Mouse (Mus musculus): ENCODE results near the gene Taf10. TPM values are rescaled to one million over a fixed set of nuclear protein-coding genes. Genes with fewer than 3 reads are reported as not detected.

Taf10 gene
- polyA plus RNA-seq, 1 experiment from 2014 or later, result 140 TPM

DNA sequence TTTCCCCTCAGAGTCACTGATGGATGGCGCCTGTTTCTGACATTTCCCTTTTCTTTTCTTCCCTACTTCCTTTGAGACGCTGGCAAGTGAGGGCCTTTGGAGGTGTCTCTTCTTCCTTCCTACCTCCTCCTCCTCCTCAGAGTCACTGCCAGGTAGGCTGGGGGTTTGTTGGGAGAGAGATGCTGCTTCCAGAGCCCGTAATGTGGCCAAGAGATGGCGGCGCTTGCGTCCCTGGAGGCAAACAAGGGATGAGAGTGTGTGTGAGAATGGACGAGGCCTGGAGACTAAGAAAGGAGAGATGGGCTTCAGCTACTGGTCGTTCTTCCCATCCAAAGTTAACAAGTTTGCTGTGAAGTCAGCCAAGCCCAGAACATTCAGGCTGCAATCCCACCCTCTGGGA, 9.3 kb downstream of the Taf10 start:
- Histone ChIP-seq H3K4me1 (replicated peaks; ENCODE audit: control insufficient read depth, insufficient read depth, low read length) (peaks cover 15% of the 10 kb centered on the region), H3K4me2 (replicated peaks) (peak overlapping the region; percentile 90; the same call in 1 of the 2 replicates), H3K4me3 (replicated peaks; ENCODE audit: low read length) (no peak overlapping the region), H3K9ac (no peak overlapping the region), H3K36me3 (replicated peaks; ENCODE audit: control insufficient read depth, insufficient read depth) (peaks cover 55% of the 10 kb centered on the region), H3K27me3 (ENCODE audit: control insufficient read depth, insufficient read depth, low read length) (no peaks in the 10 kb centered on the region), H3K9me3 (ENCODE audit: control insufficient read depth, low read length) (no peaks in the 10 kb centered on the region), H3K27ac (no peak overlapping the region)
- 86% methylated on average over 8 of the region's 8 CpGs for WGBS
- DNase-seq (ENCODE audit: low spot score) (no peak), ATAC-seq (ENCODE audit: low FRiP score) (no peak)

DNA sequence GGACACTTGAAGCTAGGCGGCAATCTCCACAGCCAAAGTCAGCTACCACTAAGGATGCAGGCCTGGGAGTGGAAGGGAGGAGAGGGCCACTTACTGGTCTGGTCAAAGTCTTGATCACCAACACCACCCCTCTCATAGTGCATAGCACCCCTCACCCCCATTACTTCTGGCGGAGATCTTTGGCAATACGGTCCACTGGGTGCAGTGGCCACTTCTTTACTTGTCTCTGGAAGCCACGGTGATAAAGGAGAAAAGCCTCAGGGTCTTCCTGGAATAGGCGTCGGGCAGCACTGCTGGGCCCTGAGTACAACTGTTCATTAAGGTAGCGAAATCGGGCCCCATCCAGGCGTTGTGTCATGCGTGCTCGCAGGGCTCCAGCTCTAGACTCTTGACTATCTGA, 10.3 kb downstream of the Taf10 start:
- H3K9ac ChIP-seq, result no peak overlapping the region

DNA sequence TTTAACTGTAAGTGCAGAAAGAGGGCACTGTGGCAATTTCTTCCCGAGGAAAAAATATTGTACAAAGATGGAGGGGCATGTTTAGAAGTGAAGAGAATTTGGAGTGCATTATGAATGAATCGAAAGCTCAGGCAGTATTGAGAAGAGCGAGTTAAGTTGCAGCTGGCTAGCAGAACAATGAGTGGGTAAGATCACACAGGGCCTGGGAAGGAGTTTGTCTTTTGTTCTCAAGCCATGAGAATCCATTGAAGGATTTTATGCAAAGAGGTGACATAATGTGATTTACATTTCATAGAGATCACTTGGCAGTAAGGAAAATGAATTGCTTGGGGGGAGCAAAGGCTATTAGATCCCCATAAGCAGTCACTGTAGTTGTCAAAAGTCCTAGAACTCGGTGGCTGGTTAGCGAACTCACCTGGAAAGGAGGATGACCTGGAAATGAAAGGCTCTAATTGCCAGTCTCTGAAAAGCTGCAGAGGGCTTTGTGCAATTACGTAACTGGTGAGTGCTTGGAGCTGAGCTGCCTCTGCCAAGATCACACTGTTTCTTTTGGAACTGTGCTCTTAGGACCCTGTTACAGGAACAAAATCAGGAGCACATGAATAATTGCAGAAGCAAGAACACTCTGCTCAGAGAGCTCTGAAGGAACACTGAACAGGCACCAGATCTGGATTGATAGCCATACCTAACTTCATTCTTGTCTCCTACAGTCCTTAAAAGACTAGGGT, 15.3 kb downstream of the Taf10 start:
- no peak for DNase-seq (ENCODE audit: low spot score)
- no peak overlapping the region for H3K4me3 ChIP-seq (replicated peaks; ENCODE audit: low read length)
- H3K27ac ChIP-seq, result no peak overlapping the region
- 39% methylated on average over 6 of the region's 6 CpGs for WGBS
- H3K9me3 ChIP-seq (ENCODE audit: control insufficient read depth, low read length), result no peaks in the 10 kb centered on the region
- H3K27me3 ChIP-seq (ENCODE audit: control insufficient read depth, insufficient read depth, low read length), result no peaks in the 10 kb centered on the region
- H3K36me3 ChIP-seq (replicated peaks; ENCODE audit: control insufficient read depth, insufficient read depth), result peaks cover 48% of the 10 kb centered on the region
- ATAC-seq (ENCODE audit: low FRiP score), result no peak
- no peak overlapping the region for H3K9ac ChIP-seq
- H3K4me1 ChIP-seq (replicated peaks; ENCODE audit: control insufficient read depth, insufficient read depth, low read length), result no peaks in the 10 kb centered on the region
- no peak overlapping the region for H3K4me2 ChIP-seq (replicated peaks)

More for the DNA sequence above, 10.3 kb downstream of the Taf10 start:
- ATAC-seq (ENCODE audit: low FRiP score), result no peak
- Histone ChIP-seq H3K4me3 (replicated peaks; ENCODE audit: low read length) (no peak overlapping the region), H3K36me3 (replicated peaks; ENCODE audit: control insufficient read depth, insufficient read depth) (peaks cover 57% of the 10 kb centered on the region), H3K4me2 (replicated peaks) (no peak overlapping the region), H3K27me3 (ENCODE audit: control insufficient read depth, insufficient read depth, low read length) (no peaks in the 10 kb centered on the region), H3K27ac (no peak overlapping the region), H3K9me3 (ENCODE audit: control insufficient read depth, low read length) (no peaks in the 10 kb centered on the region), H3K4me1 (replicated peaks; ENCODE audit: control insufficient read depth, insufficient read depth, low read length) (peaks cover 12% of the 10 kb centered on the region)
- WGBS, result 96% methylated on average over 11 of the region's 11 CpGs
- no peak for DNase-seq (ENCODE audit: low spot score)

DNA sequence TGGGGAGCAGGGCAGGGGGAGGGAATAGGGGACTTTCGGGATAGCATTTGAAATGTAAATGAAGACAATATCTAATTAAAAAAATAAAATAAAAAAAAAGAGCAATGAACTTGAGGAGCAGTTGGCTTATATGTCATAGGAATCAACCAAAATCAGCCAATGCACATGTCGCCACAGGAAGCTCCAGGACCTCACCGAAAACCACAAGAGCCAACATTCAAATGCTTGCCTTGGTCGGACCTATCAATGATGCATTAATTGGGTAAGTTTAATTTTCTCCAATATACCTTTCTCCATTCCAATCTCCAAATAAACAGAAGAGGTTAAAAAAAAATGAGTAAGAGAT, 17.2 kb downstream of the Taf10 start:
- Histone ChIP-seq H3K9ac (no peak overlapping the region), H3K4me2 (replicated peaks) (no peak overlapping the region), H3K9me3 (ENCODE audit: control insufficient read depth, low read length) (no peaks in the 10 kb centered on the region), H3K36me3 (replicated peaks; ENCODE audit: control insufficient read depth, insufficient read depth) (peaks cover 28% of the 10 kb centered on the region), H3K27me3 (ENCODE audit: control insufficient read depth, insufficient read depth, low read length) (no peaks in the 10 kb centered on the region), H3K4me3 (replicated peaks; ENCODE audit: low read length) (no peak overlapping the region), H3K27ac (no peak overlapping the region), H3K4me1 (replicated peaks; ENCODE audit: control insufficient read depth, insufficient read depth, low read length) (no peaks in the 10 kb centered on the region)
- ATAC-seq (ENCODE audit: low FRiP score) (no peak), DNase-seq (ENCODE audit: low spot score) (no peak)
- WGBS, result 94% methylated on average over 4 of the region's 4 CpGs

DNA sequence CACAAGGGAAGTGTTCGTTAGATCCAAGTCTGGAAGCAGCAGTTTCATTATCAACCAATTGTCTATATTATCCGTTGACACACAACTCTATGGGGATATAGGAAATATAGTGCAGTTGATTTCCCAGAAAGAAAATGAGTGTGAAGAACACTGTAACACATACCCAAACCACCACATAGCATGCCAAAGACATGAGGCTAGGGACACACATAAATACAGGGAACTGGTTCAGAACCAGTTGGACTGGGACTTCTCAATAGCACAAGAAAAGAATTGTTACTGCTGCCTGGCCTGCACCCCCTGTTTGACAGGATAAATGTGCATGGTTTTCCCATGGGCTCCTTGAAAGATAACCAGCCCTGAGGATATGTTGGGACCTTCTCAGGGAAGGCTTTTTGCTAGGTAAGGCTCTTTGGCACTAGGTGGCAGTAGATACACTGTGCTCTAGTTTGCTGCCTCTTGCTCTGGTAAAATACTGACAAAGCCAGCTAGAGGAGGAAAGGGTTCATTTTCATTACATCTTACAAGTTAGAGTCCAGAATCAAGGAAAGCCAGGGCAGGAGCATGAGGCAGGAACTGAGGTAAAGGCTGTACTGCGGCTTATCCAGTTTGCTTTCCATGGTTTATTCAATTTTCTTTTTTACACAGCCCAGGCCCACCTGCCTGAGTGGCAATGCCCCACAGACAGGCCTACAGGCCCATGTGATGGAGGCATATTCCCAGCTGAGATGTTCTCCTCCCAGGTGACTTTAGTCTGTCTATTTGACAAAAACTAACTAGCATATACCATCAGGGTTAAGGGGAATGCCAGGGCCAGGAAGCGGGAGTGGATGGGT, 17.8 kb downstream of the Taf10 start:
- 90% methylated on average over 4 of the region's 4 CpGs for WGBS
- Histone ChIP-seq H3K9me3 (ENCODE audit: control insufficient read depth, low read length) (no peaks in the 10 kb centered on the region), H3K9ac (no peak overlapping the region), H3K4me1 (replicated peaks; ENCODE audit: control insufficient read depth, insufficient read depth, low read length) (no peaks in the 10 kb centered on the region), H3K36me3 (replicated peaks; ENCODE audit: control insufficient read depth, insufficient read depth) (peaks cover 23% of the 10 kb centered on the region), H3K27ac (no peak overlapping the region), H3K4me2 (replicated peaks) (no peak overlapping the region), H3K27me3 (ENCODE audit: control insufficient read depth, insufficient read depth, low read length) (no peaks in the 10 kb centered on the region), H3K4me3 (replicated peaks; ENCODE audit: low read length) (no peak overlapping the region)
- peak; percentile 79 for DNase-seq (ENCODE audit: low spot score)
- peak; percentile 85 for ATAC-seq (ENCODE audit: low FRiP score)

DNA sequence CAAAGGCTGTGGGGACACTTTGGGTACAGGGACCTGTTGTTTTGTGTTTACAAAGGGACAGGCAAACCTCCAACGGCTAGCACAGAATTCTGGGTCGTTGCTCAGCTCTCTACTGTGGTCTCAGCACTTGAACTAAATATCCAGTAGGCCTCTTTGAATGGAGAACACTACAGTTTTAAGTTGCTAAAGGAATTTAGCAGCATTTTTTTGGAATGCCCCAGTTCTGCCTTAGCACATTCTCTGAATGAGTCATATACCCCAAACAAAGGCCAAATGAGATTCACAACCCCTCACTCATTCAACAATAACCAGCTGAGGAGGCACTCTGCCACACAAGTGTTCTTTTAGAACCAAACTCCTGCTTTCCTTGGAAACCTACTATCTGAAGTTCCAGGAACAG, 22.2 kb downstream of the Taf10 start:
- Histone ChIP-seq H3K4me3 (replicated peaks; ENCODE audit: low read length) (no peak overlapping the region), H3K4me1 (replicated peaks; ENCODE audit: control insufficient read depth, insufficient read depth, low read length) (no peaks in the 10 kb centered on the region), H3K36me3 (replicated peaks; ENCODE audit: control insufficient read depth, insufficient read depth) (no peaks in the 10 kb centered on the region), H3K9me3 (ENCODE audit: control insufficient read depth, low read length) (no peaks in the 10 kb centered on the region), H3K4me2 (replicated peaks) (no peak overlapping the region), H3K9ac (no peak overlapping the region), H3K27me3 (ENCODE audit: control insufficient read depth, insufficient read depth, low read length) (no peaks in the 10 kb centered on the region), H3K27ac (no peak overlapping the region)
- WGBS, result 72% methylated on average over 2 of the region's 2 CpGs
- DNase-seq (ENCODE audit: low spot score), result no peak
- ATAC-seq (ENCODE audit: low FRiP score), result no peak

DNA sequence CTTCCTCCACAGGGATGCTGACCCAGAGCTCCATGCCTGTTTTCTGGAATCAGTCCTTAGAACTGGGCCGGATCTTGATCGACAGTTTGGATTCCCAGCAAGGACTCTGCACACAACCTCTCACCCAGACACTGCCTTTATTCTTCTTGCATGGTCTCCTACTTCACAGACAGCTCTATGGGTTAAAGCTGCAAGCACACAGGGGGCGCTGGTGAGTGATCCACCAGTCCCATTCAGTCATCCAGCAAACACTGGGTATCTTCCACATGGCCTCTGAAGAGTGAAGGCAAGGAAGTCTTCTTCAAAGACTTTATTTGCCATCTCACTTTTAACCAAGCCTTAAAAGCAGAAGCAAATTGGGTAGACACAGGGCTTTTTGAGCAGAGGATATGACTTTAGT, 28.8 kb downstream of the Taf10 start:
- Histone ChIP-seq H3K4me3 (replicated peaks; ENCODE audit: low read length) (no peak overlapping the region), H3K27me3 (ENCODE audit: control insufficient read depth, insufficient read depth, low read length) (no peaks in the 10 kb centered on the region), H3K4me2 (replicated peaks) (no peak overlapping the region), H3K4me1 (replicated peaks; ENCODE audit: control insufficient read depth, insufficient read depth, low read length) (no peaks in the 10 kb centered on the region), H3K9ac (no peak overlapping the region), H3K27ac (no peak overlapping the region), H3K36me3 (replicated peaks; ENCODE audit: control insufficient read depth, insufficient read depth) (no peaks in the 10 kb centered on the region), H3K9me3 (ENCODE audit: control insufficient read depth, low read length) (no peaks in the 10 kb centered on the region)
- ATAC-seq (ENCODE audit: low FRiP score) (no peak), DNase-seq (ENCODE audit: low spot score) (no peak)
- WGBS, result 64% methylated on average over 3 of the region's 3 CpGs

DNA sequence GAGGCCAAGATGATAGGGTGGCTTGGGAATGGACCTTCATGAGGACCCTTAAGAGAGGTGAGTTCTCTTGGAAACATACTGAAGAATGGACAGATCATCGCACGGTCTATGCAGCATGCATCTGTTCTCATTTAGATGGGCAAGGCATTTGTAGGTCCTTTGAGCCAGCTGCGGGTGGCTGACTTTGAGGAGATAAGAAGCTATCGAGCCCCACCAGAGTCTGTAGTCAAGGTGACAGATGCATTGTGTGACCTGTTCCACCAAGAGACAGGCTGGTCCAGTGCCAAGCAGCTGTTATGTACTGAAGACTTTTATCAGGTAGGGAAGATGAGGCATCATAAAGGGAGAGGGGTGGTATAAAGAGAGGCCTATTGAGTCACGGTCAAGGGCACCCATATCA, 35.4 kb downstream of the Taf10 start:
- H3K9ac ChIP-seq, result no peak overlapping the region
- no peaks in the 10 kb centered on the region for H3K27me3 ChIP-seq (ENCODE audit: control insufficient read depth, insufficient read depth, low read length)
- no peaks in the 10 kb centered on the region for H3K36me3 ChIP-seq (replicated peaks; ENCODE audit: control insufficient read depth, insufficient read depth)
- no peak overlapping the region for H3K4me3 ChIP-seq (replicated peaks; ENCODE audit: low read length)
- ATAC-seq (ENCODE audit: low FRiP score) (no peak), DNase-seq (ENCODE audit: low spot score) (no peak)
- H3K4me1 ChIP-seq (replicated peaks; ENCODE audit: control insufficient read depth, insufficient read depth, low read length), result no peaks in the 10 kb centered on the region
- no peak overlapping the region for H3K4me2 ChIP-seq (replicated peaks)
- no peaks in the 10 kb centered on the region for H3K9me3 ChIP-seq (ENCODE audit: control insufficient read depth, low read length)
- H3K27ac ChIP-seq, result no peak overlapping the region
- WGBS, result 92% methylated on average over 5 of the region's 5 CpGs

DNA sequence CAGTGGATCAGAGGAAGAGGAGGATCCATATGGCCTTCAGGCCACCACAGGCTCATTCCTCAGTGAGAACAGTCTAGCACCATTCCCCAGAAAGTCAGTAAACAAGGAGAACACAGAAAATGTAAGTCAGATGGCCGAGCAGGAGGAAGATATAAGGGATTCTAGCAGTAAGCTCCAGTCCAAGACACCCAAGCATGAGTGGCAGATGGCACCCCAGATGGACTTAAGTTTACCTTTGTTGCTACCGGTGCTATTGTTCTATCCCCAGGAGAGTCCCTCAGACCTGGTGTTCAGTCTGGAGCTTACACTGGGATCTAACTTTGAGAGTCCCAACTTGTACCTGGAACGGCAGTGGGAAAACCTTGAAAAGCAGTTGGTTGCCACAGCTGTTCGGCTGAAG, 40.3 kb downstream of the Taf10 start:
- Histone ChIP-seq H3K9me3 (ENCODE audit: control insufficient read depth, low read length) (no peaks in the 10 kb centered on the region), H3K4me1 (replicated peaks; ENCODE audit: control insufficient read depth, insufficient read depth, low read length) (no peaks in the 10 kb centered on the region), H3K36me3 (replicated peaks; ENCODE audit: control insufficient read depth, insufficient read depth) (no peaks in the 10 kb centered on the region), H3K27ac (no peak overlapping the region), H3K27me3 (ENCODE audit: control insufficient read depth, insufficient read depth, low read length) (no peaks in the 10 kb centered on the region), H3K4me2 (replicated peaks) (no peak overlapping the region), H3K4me3 (replicated peaks; ENCODE audit: low read length) (no peak overlapping the region), H3K9ac (no peak overlapping the region)
- ATAC-seq (ENCODE audit: low FRiP score), result no peak
- DNase-seq (ENCODE audit: low spot score), result no peak
- 88% methylated on average over 4 of the region's 4 CpGs for WGBS

Measured in hindbrain, embryonic 14.5 days (tissue).